Mouse (Mus musculus) heart, postnatal 0 days (tissue): ENCODE data around the gene Klhdc8a.

Experiments
- CTCF ChIP-seq: IDR thresholded peaks from 2 replicates; pipeline ENCODE4 v1.5.1; 2016; ENCODE audit warnings: antibody characterized with exemption, control low read depth, low read depth
- EP300 ChIP-seq: IDR thresholded peaks from 2 replicates; pipeline ENCODE4 v1.6.1; 2016; ENCODE audit warnings: antibody characterized with exemption, low read depth

GRCm38 (mm10) chr1:132277124-132277523, 21.3 kb upstream of the Klhdc8a start:
- TF ChIP-seq CTCF (no peak), EP300 (no peak)
